Mouse (Mus musculus) thymus, adult 2 months (tissue): ENCODE data around the gene Acot7.

Experiments used
- CTCF ChIP-seq: fragments of 200-500 bp; IDR thresholded peaks from 2 replicates; pipeline ENCODE4 v1.5.1; 2012; ENCODE audit warnings: mild to moderate bottlenecking, control low read depth, low read length, moderate library complexity, borderline replicate concordance; ENCODE audit not compliant: control insufficient read depth, poor library complexity, insufficient read depth; ENCODE audit errors: extremely low read depth
- POLR2A ChIP-seq: fragments of 200-500 bp; IDR thresholded peaks from 2 replicates; pipeline ENCODE4 v1.6.1; 2012; ENCODE audit warnings: mild to moderate bottlenecking, low read length, control low read depth, moderate library complexity; ENCODE audit not compliant: control insufficient read depth, poor library complexity, insufficient read depth; ENCODE audit errors: extremely low read depth

DNA sequence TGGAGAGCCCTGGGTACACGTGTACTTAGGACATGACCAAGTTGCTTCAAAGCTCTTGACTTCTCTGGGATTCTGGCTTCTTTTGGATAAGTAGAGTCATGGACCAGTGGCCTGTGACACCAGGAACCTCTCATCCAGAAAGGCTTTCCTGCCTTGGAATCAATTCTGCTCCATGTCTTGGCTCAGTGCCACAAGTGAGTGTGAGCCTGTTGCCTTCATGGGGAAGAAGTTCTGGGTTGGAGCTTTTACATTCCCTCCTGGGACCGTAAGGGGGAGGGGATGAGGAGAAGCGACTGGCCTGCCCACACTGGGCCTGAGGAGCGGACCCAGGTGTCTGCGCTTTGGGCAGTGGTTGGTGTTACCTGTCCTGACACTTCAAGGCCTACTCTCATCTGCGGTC is 44.2 kb downstream of the Acot7 start:
- TF ChIP-seq CTCF (no peak), POLR2A (no peak)
